Mouse (Mus musculus): ENCODE results near the gene Nhej1. TPM values are rescaled to one million over a fixed set of nuclear protein-coding genes. Genes with fewer than 3 reads are reported as not detected.

Gene Nhej1
- total RNA-seq, 1 experiment = 7.7 TPM

DNA sequence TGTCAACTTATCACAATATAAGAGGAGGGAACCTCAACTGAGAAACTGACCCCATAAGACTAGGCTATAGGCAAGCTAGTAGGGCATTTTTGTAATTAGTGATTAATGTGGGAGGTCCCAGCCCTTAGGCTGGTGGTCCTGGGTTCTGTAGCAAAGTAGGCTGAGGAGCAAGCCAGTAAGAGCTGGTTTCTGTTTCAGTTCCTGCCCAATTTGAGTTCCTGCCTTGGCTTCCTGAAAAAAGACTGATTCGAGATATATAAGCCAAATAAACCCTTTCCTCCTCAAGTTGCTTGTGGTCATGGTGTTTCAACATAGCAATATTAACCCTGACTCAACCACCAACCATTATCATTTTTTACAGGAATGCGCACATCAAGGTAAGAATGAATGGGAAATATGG is 127.8 kb downstream of the Nhej1 start:
- no peak overlapping the region for H3K9ac ChIP-seq (ENCODE audit: insufficient read depth, low read depth, low read length, poor library complexity, severe bottlenecking)
- H3K4me1 ChIP-seq (ENCODE audit: control insufficient read depth in 2 of 2, insufficient read depth in 2 of 2, low read length in 2 of 2, poor library complexity in 1 of 2) = no peaks in the 10 kb centered on the region
- no peak overlapping the region for H3K27ac ChIP-seq (ENCODE audit: insufficient read depth, low read depth, low read length, poor library complexity, severe bottlenecking)
- no peaks in the 10 kb centered on the region for H3K36me3 ChIP-seq (ENCODE audit: control insufficient read depth, insufficient read depth, low read length, poor library complexity, severe bottlenecking)
- no peak for TF ChIP-seq CHD2 (IDR thresholded peaks at IDR 0.05; ENCODE audit: low read depth, low read length)
- no peak for TF ChIP-seq MAFK (IDR thresholded peaks at IDR 0.05; ENCODE audit: insufficient read depth, low read depth, low read length)
- TF ChIP-seq ZC3H11A (IDR thresholded peaks at IDR 0.05; ENCODE audit: borderline replicate concordance, low read depth, low read length) = no peak
- no peak for TF ChIP-seq ZNF384 (IDR thresholded peaks at IDR 0.05; ENCODE audit: low read depth, low read length)
- TF ChIP-seq HCFC1 (IDR thresholded peaks at IDR 0.05; ENCODE audit: borderline replicate concordance, insufficient read depth, low read length) = no peak
- in situ Hi-C loops (cut with MboI; ENCODE audit: low sequenced_read_pairs in 2 of 2, unreplicated experiment in 2 of 2) = no loop called here
- DNase-seq (ENCODE audit: low read depth, low spot score) = no peak
- no peaks in the 10 kb centered on the region for H3K9me3 ChIP-seq (ENCODE audit: control insufficient read depth, insufficient read depth, low read depth, low read length)
- no peak overlapping the region for H3K4me3 ChIP-seq (ENCODE audit: insufficient read depth in 1 of 2, low read depth in 1 of 2, low read length in 2 of 2, poor library complexity in 1 of 2, severe bottlenecking in 1 of 2)

DNA sequence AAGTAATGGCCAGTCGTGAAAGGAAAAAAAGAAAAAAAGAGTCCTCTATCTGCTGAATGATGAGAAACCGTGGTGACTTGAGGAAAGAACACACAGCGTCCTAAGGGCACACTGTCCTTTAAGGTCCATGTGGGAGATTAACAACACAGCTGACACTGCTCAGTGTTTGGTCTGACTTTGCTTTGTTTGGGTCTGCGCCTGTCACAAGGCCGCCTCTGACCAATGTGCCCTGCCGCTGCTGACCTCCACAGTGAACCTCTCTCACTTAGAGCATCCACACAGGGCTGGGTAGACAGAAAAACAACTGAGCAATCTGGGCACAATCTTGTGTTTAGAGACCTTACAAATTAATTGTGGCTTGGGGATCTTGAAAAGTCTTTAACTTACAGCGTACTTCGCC is 148.0 kb downstream of the Nhej1 start:
- H3K36me3 ChIP-seq (ENCODE audit: control insufficient read depth, insufficient read depth, low read length, poor library complexity, severe bottlenecking) = no peaks in the 10 kb centered on the region
- TF ChIP-seq ZC3H11A (IDR thresholded peaks at IDR 0.05; ENCODE audit: borderline replicate concordance, low read depth, low read length) = no peak
- no peak for TF ChIP-seq ZNF384 (IDR thresholded peaks at IDR 0.05; ENCODE audit: low read depth, low read length)
- H3K4me1 ChIP-seq (ENCODE audit: control insufficient read depth in 2 of 2, insufficient read depth in 2 of 2, low read length in 2 of 2, poor library complexity in 1 of 2) = peaks cover 0 to 2% of the 10 kb centered on the region in 2 experiments; a peak in 2 of 4 replicates
- H3K27ac ChIP-seq (ENCODE audit: insufficient read depth, low read depth, low read length, poor library complexity, severe bottlenecking) = no peak overlapping the region
- no peak overlapping the region for H3K9ac ChIP-seq (ENCODE audit: insufficient read depth, low read depth, low read length, poor library complexity, severe bottlenecking)
- no peak overlapping the region for H3K4me3 ChIP-seq (ENCODE audit: insufficient read depth in 1 of 2, low read depth in 1 of 2, low read length in 2 of 2, poor library complexity in 1 of 2, severe bottlenecking in 1 of 2)
- H3K9me3 ChIP-seq (ENCODE audit: control insufficient read depth, insufficient read depth, low read depth, low read length) = no peaks in the 10 kb centered on the region
- no peak for DNase-seq (ENCODE audit: low read depth, low spot score)
- in situ Hi-C loops (cut with MboI; ENCODE audit: low sequenced_read_pairs in 2 of 2, unreplicated experiment in 2 of 2) = no loop called here

DNA sequence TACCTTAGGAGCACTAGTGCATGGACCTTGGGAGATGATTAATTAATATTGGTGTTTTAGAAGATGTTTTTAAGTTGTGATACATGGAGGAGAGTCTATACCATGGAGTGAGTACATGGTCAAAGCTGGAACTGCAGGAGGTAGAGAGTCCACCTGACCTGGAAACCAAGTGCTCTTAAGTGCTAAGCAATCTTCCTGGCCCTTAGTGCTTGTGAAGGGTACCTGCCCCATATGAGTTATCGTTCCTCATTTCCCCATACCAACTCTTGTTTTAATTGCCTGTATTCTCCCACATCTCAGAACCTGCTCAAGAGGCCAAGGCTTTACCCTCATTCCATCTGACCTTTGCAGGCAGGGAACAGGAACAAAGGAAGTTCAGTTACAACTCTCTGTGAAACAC is 149.1 kb downstream of the Nhej1 start:
- Histone ChIP-seq H3K9me3 (ENCODE audit: control insufficient read depth, insufficient read depth, low read depth, low read length) (no peaks in the 10 kb centered on the region), H3K36me3 (ENCODE audit: control insufficient read depth, insufficient read depth, low read length, poor library complexity, severe bottlenecking) (no peaks in the 10 kb centered on the region), H3K9ac (ENCODE audit: insufficient read depth, low read depth, low read length, poor library complexity, severe bottlenecking) (no peak overlapping the region), H3K4me3 (ENCODE audit: insufficient read depth in 1 of 2, low read depth in 1 of 2, low read length in 2 of 2, poor library complexity in 1 of 2, severe bottlenecking in 1 of 2) (no peak overlapping the region), H3K4me1 (ENCODE audit: control insufficient read depth in 2 of 2, insufficient read depth in 2 of 2, low read length in 2 of 2, poor library complexity in 1 of 2) (peaks cover 0 to 6% of the 10 kb centered on the region in 2 experiments; a peak in 2 of 4 replicates), H3K27ac (ENCODE audit: insufficient read depth, low read depth, low read length, poor library complexity, severe bottlenecking) (no peak overlapping the region)
- DNase-seq (ENCODE audit: low read depth, low spot score) = no peak
- in situ Hi-C loops (cut with MboI; ENCODE audit: low sequenced_read_pairs in 2 of 2, unreplicated experiment in 2 of 2) = no loop called here
- TF ChIP-seq HCFC1 (IDR thresholded peaks at IDR 0.05; ENCODE audit: borderline replicate concordance, insufficient read depth, low read length) (no peak), CHD2 (IDR thresholded peaks at IDR 0.05; ENCODE audit: low read depth, low read length) (no peak), ZC3H11A (IDR thresholded peaks at IDR 0.05; ENCODE audit: borderline replicate concordance, low read depth, low read length) (no peak), ZNF384 (IDR thresholded peaks at IDR 0.05; ENCODE audit: low read depth, low read length) (no peak)

DNA sequence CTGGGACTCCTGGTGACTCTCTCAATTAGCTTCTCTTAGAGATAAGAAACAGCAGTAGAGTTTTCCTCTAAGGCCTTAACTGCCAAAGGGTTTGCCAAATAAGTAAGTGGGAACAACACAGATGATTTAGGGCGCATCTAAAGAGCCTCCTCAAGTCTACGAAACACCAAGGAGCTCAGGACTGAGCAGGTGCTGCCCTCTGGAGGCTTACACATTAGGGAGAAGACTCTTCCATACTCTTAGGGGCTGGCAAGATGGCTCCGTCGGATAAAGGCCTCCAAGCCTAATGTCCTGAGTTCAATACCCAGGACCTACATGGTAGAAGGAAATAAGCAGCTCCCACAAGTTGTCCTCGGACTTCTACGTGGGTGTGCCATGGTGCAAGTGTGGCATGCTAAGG is 151.4 kb downstream of the Nhej1 start:
- TF ChIP-seq ZC3H11A (IDR thresholded peaks at IDR 0.05; ENCODE audit: borderline replicate concordance, low read depth, low read length) = no peak
- no peak for TF ChIP-seq CHD2 (IDR thresholded peaks at IDR 0.05; ENCODE audit: low read depth, low read length)
- TF ChIP-seq HCFC1 (IDR thresholded peaks at IDR 0.05; ENCODE audit: borderline replicate concordance, insufficient read depth, low read length) = no peak
- no peak for TF ChIP-seq ZNF384 (IDR thresholded peaks at IDR 0.05; ENCODE audit: low read depth, low read length)
- TF ChIP-seq MAFK (IDR thresholded peaks at IDR 0.05; ENCODE audit: insufficient read depth, low read depth, low read length) = no peak
- no peak overlapping the region for H3K4me3 ChIP-seq (ENCODE audit: insufficient read depth in 1 of 2, low read depth in 1 of 2, low read length in 2 of 2, poor library complexity in 1 of 2, severe bottlenecking in 1 of 2)
- H3K9ac ChIP-seq (ENCODE audit: insufficient read depth, low read depth, low read length, poor library complexity, severe bottlenecking) = no peak overlapping the region
- no peaks in the 10 kb centered on the region for H3K36me3 ChIP-seq (ENCODE audit: control insufficient read depth, insufficient read depth, low read length, poor library complexity, severe bottlenecking)
- no peak for DNase-seq (ENCODE audit: low read depth, low spot score)
- no peaks in the 10 kb centered on the region for H3K9me3 ChIP-seq (ENCODE audit: control insufficient read depth, insufficient read depth, low read depth, low read length)
- in situ Hi-C loops (cut with MboI; ENCODE audit: low sequenced_read_pairs in 2 of 2, unreplicated experiment in 2 of 2) = no loop called here
- peaks cover 0 to 6% of the 10 kb centered on the region in 2 experiments; a peak in 1 of 4 replicates for H3K4me1 ChIP-seq (ENCODE audit: control insufficient read depth in 2 of 2, insufficient read depth in 2 of 2, low read length in 2 of 2, poor library complexity in 1 of 2)
- no peak overlapping the region for H3K27ac ChIP-seq (ENCODE audit: insufficient read depth, low read depth, low read length, poor library complexity, severe bottlenecking)

DNA sequence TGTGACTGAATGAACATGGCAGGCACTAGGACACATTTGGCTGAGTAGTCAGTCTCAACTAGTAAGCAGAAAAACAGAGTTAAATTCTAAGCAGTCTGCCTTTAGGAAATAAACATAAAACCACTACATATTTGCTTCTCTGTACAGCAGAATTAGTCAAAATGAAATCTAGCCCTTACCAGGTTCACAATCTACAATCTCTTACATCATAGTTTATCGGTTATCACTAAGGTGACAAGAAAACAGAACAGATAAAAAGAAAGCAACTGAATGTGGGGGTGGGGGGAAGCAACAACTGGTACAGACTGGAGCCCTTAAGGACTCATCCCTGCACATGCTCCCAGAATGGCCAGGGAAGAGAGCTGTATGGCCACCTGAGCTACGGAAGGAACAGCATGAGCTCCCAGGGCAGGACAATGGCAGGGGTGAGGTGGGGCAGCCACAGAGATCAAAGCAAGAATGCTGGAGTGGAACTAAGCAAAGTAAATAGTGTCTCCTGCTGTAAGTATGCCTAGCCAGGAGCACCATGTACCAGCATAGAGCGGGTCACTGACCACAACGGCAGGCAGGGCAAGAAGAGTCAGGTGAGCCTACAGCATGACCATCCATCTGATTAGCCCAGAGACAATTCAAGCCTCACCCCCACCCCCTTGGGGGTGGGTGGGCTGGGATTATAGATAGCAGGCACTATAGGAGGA is 153.5 kb downstream of the Nhej1 start:
- TF ChIP-seq MAFK (IDR thresholded peaks at IDR 0.05; ENCODE audit: insufficient read depth, low read depth, low read length) = no peak
- no peak for TF ChIP-seq ZNF384 (IDR thresholded peaks at IDR 0.05; ENCODE audit: low read depth, low read length)
- TF ChIP-seq HCFC1 (IDR thresholded peaks at IDR 0.05; ENCODE audit: borderline replicate concordance, insufficient read depth, low read length) = no peak
- no peak for TF ChIP-seq CHD2 (IDR thresholded peaks at IDR 0.05; ENCODE audit: low read depth, low read length)
- TF ChIP-seq ZC3H11A (IDR thresholded peaks at IDR 0.05; ENCODE audit: borderline replicate concordance, low read depth, low read length) = no peak
- DNase-seq (ENCODE audit: low read depth, low spot score) = no peak
- in situ Hi-C loops (cut with MboI; ENCODE audit: low sequenced_read_pairs in 2 of 2, unreplicated experiment in 2 of 2) = no loop called here
- Histone ChIP-seq H3K27ac (ENCODE audit: insufficient read depth, low read depth, low read length, poor library complexity, severe bottlenecking) (no peak overlapping the region), H3K4me3 (ENCODE audit: insufficient read depth in 1 of 2, low read depth in 1 of 2, low read length in 2 of 2, poor library complexity in 1 of 2, severe bottlenecking in 1 of 2) (no peak overlapping the region), H3K9ac (ENCODE audit: insufficient read depth, low read depth, low read length, poor library complexity, severe bottlenecking) (no peak overlapping the region), H3K9me3 (ENCODE audit: control insufficient read depth, insufficient read depth, low read depth, low read length) (no peaks in the 10 kb centered on the region), H3K4me1 (ENCODE audit: control insufficient read depth in 2 of 2, insufficient read depth in 2 of 2, low read length in 2 of 2, poor library complexity in 1 of 2) (peaks cover 0 to 6% of the 10 kb centered on the region in 2 experiments; a peak in 1 of 4 replicates), H3K36me3 (ENCODE audit: control insufficient read depth, insufficient read depth, low read length, poor library complexity, severe bottlenecking) (no peaks in the 10 kb centered on the region; the same call in 1 of the 2 replicates)

Data from ES-E14 (cell line).